Mouse (Mus musculus) 3T3-L1 (cell line): Measurements from ENCODE around the gene Sipa1l2.
"Not testable (repeated sequence)": the region's sequence is repeated elsewhere in the genome, so short reads cannot be mapped to it uniquely, and the experiment has no call there.

Source experiments
- DNase-seq: peaks from one replicate; pipeline ENCODE4 v3.0.0-alpha.2; 2015; ENCODE audit warnings: low read depth, low spot score

Sipa1l2 gene

DNA sequence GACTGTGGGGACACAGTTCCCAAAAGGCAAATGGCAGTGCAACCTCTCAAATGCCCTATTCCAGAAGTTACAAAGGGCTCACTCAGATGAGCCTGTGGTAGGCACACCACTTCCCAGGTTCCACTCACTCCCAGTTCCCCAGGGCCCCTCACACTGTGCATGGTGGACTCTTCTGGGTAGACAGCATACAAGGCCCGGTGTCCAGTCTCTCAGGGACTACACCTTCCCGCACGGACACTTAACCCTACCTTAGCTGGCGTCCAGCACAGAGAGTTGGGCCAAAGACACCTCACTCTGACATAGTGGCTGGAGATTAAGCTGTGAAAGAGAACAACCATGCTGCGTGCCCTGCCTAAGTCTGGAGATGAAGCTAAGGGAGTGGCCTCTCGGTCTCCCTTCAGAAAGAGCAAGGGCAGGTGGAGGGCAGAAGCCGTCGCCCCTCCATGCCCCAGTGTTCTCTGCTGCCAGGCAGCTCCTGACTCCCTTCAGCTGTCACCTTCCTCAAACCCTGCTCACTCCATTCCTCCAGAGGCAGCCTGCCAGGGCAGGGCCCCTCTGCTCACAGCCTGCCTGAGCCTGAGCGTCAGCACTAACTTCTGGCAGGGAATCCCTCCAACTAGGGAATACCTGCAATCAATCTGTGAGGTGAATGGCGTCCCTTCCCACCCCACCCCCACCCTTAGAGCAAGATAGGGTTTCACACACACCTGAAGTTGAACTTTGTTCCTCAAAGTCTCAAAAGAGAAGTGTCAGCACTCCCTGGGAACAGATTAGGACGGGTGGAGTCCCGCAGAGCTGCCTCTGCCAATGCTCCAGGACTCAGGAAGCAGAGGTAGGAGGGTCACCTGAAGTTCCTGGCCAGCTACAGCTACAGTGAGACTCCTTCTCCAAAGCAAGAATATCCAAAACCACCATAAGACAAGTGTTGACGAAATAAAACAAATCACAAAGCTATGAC, 30.3 kb downstream of the Sipa1l2 start:
- no peak for DNase-seq

DNA sequence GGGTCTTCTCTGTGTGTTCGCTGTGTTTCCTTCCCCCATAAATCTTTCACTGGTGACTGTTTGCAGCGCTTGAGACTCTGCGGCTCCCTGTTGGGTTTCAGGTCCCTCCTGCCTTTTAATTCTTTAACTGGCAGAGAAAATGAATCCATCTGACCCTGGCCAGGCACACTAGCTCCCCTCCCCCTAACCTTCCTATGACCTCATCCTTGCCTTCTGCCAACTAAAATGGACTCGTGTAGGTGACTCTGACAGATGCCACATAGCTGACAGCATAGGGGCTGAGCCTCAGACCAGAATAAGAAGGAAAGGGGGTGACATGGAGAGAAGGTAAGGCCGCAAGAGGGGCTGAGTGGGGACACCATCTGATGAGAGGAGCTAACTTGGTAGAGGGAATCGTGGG, 31.3 kb downstream of the Sipa1l2 start:
- no peak for DNase-seq

DNA sequence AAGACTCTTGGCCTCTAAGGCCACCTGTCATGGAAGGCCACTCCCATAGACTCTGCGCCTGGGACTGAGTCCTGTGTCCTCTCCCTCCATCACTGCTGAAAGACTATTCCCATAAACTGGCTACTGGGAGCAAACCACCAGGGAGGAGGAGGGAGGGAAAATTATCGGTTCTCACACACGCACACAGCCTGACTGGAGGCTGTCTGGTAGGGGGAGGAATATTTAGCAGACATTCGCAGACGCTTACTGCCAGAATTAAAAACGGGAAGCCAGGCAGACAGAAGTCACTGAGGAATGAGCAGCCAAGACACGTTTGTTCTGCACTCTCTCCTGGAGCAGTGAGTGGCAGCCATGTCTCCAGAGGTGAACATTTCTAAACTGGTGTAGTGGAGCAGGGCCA, 35.9 kb downstream of the Sipa1l2 start:
- DNase-seq, result no peak

DNA sequence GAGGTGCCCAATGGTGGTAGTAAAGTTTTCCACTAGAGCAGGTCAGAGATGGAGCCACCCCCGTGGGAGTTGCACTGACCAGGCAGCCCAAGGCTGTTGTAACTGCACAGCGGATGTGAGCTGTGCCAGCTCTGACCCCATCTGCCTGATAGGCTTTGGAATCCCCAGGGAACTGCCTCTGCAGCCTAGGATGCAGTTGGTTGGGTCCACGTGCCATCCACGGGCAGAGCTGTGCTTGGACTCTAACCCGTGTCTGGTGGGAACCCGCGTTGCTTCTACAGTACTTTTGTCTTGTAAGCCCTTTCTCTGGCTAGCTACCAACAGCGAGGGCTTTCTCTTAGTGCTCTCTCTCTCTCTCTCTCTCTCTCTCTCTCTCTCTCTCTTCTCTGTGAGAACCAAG, 36.7 kb downstream of the Sipa1l2 start:
- peak; percentile 68 for DNase-seq

DNA sequence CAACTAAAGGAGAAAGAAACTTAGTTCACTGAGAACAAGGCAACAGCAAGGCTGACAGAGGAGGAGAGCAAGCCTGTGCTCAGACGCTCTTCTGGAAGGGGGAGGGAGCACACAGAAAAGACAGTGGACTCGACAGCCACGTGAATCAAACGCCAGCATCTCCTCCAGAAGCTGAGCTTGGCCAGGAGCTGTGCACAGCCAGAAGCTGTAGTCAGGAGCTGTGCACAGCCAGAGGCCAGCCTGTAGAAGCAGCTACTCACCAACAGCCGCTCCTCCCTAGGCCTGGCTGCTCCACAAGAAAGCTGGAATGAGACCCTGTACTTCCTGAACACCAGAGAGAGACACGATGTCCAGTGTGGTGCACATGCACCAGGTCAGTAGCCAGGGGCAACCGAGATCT, 37.4 kb downstream of the Sipa1l2 start:
- no peak for DNase-seq

DNA sequence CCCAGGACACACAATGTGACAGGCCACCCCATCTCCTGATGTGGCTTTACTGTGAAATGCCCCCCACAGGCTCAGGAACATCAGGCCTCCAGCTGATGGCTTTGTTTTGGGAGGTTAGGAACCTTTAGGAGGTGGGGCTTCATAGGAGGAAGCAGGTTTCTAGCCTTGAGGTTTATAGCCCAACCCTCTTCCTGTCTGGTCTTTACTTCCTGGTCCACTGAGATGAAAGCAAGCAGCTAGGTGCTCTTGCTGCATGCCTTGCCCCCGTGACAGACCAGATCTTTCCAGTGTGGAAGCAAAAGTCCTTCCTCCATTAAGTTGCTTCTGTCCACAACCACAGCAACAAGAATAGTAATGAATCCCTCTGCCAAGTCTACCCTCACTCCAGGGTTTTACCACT, 38.0 kb downstream of the Sipa1l2 start:
- peak; percentile 27 for DNase-seq

DNA sequence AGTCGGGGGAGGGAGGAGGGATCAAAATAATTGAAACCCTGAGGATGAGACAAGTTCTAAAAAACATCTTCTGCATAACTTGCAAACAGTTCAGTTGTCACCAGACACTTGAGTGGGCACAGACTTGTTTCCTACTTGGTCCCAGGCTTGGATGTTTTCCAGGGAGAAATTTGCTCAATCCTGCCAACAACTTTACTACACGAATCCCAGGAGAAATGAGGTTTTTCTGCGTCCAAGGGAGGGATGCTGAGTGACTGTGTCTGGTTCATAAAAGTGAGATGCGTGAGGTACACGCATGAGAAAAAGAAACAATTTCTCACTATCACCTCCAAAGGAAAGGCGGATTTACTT, 38.5 kb downstream of the Sipa1l2 start:
- peak; percentile 28 for DNase-seq

DNA sequence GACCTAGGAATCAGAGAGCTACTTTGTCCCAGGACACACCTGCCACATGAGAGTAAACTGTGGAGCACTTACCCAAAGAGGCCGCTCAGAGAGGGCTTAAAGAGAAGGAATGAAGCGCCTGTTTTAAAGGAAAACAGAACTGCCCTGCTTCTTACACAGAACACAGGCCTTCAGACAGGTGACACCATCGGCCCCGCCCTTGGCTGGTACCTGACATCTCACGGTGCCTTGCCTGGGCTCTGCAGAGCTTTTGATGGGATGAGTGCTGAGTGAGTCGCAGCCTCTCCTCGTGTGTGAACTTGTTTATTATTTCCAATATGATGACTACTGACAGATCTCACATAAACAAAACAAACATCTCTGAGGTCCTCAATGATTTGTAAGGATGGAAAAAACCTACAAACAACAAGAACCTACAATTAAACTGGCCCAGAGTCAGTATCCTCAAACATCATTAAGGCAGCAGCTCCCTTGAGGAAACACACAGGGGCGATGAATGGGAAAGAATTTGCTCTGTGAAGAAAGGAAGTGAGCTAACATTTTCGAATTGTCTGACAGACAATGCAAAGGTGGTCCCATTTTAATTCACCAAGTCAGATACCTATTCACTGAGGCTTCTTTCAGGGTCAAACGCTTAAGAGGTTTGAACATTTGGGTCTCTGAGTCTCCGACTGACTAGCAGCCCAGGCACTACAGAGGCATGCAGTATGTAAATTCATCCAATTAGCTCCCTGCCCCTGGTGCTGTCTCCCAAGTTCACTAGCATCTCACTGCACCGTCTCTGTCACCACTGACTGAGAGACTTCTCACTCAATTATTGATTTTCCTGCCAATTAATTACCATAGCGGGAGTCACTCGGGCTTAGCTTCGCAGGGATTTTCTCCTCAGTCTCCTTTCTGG, 39.2 kb downstream of the Sipa1l2 start:
- no peak for DNase-seq

DNA sequence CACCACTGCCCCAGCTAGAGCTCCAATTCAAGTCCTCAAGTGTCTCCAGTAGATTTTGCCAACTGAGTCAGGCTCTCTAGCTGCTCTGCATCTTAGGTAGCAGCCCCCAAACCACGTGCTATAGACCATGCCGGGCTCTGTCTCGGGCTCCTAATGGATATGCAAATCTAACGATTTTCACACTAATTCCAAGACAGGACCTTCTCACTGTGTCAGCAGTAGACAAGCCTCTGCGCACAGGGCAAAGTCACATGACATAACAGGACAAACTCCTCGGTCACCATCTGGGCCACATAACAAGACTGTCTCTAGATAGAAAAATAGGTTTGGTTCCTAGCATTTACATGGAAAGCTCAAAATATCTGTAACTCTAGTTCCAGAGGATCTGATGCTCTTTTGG, 40.6 kb downstream of the Sipa1l2 start:
- no peak for DNase-seq

DNA sequence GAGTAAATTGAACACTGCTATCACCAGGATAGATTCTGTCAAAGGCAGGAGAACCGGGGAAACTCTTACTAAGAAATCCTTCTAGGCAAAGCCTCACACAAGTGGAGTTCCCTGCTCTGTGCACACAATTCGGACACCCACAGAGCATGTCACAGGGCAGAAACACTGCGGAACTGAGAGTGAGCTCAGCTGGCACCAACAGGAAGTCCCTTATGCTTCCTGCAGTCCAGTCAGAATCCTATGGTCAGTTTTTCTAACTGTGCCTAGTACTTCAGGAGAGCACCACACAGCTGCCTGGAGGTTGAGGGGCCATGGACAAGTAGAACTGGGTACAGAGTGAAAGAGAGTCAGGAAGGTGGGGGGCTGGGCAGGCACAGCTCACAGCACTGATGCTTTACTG, 41.7 kb downstream of the Sipa1l2 start:
- DNase-seq, result no peak

DNA sequence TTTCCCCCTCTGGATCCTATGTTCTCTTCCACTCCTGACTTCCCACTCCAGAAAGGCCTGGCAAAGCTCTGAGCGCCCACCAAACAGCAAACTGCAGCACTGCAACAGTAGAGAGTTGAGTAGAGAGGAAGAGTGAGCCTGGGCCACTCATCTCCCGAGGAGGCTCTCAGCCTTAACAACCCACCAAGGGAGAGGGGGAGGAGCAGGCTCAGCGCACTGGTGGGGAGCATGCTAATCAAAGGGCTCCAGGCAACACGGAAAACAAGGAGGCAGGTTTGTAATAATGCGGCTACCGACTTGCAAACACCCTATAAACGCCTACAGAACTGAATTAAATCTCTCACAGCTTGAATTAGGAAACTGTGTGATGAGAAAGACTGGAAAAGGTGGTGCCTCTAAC, 42.6 kb downstream of the Sipa1l2 start:
- no peak for DNase-seq

DNA sequence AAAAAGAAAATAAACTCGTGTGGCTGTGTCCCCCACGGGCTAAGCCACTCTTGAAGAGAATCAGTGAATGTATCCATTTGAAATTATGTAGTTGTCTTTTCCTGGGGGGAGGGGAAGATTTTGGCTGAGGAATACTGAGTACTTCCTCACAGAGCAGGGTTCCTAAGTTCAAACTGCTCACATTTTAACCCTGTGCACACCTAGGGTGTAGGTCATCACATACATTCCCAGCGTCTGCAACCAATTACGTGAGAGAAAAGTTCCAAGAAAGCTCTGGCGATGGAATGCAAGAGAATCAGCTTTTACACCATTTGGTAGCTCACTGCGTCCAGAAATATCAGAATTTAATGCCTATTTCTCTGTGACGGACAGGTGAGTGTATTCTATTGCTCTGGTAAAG, 43.0 kb downstream of the Sipa1l2 start:
- DNase-seq, result no peak

DNA sequence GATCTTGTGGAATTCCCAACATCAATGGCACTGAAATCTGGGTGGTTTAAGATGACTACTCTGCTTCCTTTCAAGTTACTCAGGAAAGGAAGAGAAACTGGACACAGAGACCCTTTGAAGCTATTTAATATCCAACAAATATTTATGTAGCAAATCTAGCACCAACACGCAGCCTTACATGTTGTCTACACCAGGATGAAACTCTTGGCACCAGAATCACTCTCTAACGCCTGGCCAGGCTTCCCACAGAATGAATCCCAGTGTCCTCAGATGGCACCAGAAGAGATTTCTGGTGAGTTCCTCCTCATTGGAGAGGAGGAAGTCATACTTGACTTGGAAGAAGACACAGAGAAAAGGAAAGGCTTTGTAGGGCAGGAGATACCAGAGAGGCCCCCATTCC, 45.1 kb downstream of the Sipa1l2 start:
- no peak for DNase-seq

DNA sequence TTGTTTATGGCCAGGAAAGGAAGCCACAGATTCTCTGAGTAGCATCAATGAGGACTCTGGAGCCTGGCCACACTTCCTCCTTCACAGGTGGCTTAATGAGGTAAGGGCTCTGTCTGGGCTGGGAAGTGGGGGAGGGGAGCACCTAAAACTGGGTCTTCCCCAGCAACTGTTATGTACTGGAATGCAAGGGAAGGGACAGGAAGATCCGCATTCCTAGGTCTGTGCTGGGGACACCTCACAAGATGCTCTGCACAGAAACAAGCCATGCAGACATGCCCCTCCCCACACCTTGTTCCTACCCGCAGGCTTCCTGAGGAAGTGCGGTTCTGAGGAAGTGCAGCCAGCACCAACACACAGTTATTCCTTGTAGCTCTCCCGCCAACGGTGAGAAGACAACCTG, 46.4 kb downstream of the Sipa1l2 start:
- DNase-seq, result no peak

DNA sequence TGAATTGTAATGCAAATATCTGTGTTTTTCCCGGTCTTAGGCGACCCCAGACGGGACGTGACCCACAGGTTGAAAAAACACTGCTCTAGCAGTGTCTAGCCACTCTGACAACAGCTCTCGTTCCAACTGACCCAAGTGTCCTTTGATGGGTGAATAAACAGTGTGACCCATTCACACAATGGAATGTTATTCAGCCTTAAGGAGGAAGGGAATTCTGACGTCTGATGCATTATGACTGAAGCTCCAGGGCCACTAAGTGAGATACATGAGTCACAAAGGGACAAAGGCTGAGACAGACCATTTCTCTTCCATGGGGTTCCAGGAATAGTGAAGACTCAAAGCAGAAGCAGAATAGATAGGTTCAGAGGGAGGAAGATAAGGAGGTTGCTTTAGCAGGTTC, 47.5 kb downstream of the Sipa1l2 start:
- no peak for DNase-seq

DNA sequence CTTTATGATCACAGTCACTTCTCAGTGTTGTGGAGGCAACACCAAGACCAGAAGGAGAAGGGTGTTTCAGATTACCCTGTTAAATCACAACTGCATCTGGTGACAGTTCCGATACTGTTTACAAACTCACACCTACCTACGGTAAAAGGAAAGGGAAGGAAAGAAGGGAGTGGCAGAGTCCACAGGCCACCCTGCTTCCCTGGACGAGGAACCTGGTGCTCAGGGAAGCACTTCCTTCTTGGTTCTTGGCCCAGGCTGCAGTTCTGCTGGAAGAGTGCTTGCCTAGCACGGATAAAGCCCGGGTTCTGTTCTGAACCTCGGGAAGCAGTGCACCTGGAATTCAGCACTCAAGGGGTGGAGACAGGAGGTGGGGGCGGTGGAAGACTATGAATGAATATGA, 48.5 kb downstream of the Sipa1l2 start:
- DNase-seq, result no peak

DNA sequence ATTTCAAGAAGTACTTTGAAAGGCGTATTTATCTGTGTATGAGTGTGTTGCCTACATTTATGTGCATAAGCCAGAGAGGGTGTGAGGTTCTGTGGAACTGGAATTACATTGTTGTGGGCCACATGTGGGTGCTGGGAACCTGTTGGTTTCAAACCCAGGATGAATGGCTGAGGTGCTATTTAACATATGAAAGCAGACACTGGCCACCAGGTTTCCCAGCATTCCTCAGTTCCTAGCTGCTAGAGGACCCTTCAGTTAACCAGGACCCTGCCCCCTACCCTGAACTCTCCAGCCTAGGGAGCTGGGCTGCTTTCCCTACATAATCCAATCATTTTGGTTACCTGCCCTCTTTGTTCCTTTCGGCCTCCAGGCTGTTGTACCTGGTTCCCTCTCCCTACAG, 49.3 kb downstream of the Sipa1l2 start:
- DNase-seq, result not testable (repeated sequence)

DNA sequence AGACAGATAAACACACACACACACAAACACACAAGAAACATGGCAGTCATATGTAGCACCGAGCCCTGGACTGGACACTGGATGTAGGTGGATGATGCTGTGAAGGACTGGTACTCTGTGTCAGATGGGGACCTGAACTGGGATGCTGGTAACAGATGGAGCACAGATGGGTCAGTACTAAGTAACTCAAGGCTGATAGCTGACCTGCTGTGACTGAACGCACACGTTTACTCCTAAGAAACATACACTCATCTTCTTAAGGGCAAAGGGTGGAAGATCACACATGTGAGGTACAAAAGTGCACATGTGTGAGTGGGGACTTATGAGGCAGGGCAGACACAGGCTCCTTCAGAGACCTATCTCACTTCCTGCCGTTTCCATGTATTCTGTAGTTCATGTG, 50.7 kb downstream of the Sipa1l2 start:
- no peak for DNase-seq

DNA sequence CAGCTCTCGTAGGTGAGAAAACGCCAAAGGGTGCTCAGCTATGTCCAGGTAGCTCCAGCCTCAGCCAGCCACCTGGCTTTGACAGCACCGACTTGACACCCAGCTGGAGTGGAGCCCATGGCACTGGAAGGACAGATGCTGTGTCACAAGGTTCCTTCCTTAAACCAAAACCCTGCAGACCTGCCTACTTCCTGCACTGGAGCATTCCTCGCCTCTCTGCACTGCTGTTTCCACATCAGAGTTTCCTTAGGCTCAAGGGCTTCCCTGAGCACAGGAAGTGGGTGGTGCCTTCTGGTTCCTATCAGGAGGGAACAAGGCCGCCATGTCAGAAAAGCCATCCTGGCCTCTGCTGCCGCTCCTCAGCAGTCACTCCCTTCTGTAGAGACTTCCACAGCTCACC, 51.3 kb downstream of the Sipa1l2 start:
- no peak for DNase-seq

DNA sequence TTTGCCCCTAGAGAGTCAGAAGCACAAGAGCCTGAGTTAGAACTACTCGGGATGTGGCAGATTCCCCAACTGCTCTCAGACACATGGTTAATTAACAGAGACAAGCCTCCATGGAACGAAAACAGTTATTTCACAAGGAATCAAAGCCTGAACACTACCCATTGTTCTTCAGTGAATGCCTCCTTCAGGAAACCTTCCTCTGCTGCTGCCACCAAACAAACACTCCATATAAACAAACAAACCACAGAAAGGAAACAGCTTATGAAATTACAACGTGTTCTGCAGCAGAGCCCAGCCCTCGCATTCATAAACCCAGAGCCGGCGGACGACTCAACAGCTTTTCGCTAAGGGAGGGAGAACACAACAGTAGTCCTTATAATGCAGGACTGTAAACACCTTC, 52.2 kb downstream of the Sipa1l2 start:
- DNase-seq, result no peak

DNA sequence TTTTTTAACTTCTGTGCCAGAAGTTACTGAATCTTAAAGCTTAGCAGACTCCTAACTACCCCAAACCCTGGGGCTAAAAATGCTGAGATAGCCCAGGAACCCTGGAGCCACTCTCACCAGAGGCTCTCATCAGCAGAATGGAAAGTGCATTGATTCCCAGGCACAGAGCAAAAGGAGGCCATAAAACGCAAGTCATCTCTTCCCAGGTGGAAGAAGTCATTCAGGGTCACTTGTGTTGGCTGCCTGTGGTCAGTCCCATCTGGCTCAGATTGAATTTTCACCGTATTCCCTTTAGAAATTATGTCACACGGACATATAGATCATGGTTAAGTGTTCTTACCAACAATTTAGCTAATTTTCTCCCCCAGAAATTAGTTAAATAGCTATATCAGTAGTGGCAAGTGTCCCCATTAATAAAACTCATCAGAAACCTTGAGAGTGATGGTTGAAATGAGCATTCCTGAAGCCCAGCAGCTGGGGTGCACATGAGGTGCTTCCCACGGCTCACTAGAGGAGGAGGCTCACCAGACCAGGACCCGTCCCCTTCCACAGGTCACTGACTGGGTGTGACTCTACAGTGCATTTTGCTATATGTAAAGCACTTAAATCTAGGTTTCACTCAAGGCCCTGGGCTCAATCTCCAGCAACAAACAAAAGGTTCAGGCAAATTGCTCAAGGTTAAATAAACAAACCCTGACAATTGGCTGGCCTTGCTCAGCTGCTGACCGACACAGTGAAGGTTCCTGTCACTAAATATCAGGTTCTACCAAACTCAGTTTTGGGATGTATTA, 53.3 kb downstream of the Sipa1l2 start:
- no peak for DNase-seq

DNA sequence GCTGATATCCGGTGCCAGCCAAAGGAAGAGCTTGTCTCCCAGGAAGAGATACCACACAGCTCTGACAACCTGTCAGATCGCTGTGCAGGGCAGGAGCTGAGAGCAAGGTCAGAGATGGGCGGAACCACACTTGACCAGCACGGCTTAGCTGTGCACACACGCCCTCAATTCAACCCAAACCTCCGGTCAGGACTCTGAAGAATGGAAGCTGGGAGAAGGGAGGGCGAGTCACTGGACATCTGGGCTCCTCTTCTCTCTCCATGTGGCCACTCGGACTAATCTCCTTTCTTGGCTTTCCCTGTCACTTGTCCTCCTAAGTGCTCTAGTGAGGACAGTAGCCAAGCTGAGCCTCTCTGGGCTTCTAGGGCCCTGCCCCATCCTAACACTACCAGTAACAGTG, 53.9 kb downstream of the Sipa1l2 start:
- peak; percentile 48 for DNase-seq
